Mouse (Mus musculus) liver, embryonic 11.5 days (tissue): ENCODE data around the gene Gtf2ird2. TPM values are rescaled to one million over a fixed set of nuclear protein-coding genes. Genes with fewer than 3 reads are reported as not detected.

ENCODE experiments used
- ATAC-seq: fragments of 200-750 bp; cut with Nextera tagmentation; replicated peaks from 2 replicates; pipeline ENCODE4 v1.8.0; 2017; ENCODE audit warnings: moderate number of reproducible peaks, mild to moderate bottlenecking, moderate TSS enrichment, moderate library complexity; ENCODE audit not compliant: low FRiP score
- DNase-seq: peaks from one replicate; pipeline ENCODE4 v3.0.0-alpha.2; 2017; ENCODE audit warnings: low spot score
- H3K27ac ChIP-seq: fragments of 300-500 bp; sonication (generic); 2 replicates; pipeline ENCODE4 v1.5.1; 2014; ENCODE audit warnings: mild to moderate bottlenecking, low read depth, low read length, control low read depth
- H3K27me3 ChIP-seq: fragments of 300-500 bp; sonication (generic); replicated peaks from 2 replicates; pipeline ENCODE4 v1.6.1; 2014; ENCODE audit warnings: low read length, mixed read lengths; ENCODE audit not compliant: control insufficient read depth, insufficient read depth
- H3K36me3 ChIP-seq: fragments of 300-500 bp; sonication (generic); 2 replicates; pipeline ENCODE4 v1.6.1; 2014; ENCODE audit warnings: mild to moderate bottlenecking, low read length, moderate library complexity, mixed read lengths; ENCODE audit not compliant: control insufficient read depth, insufficient read depth
- H3K4me1 ChIP-seq: fragments of 300-500 bp; sonication (generic); replicated peaks from 2 replicates; pipeline ENCODE4 v1.6.1; 2014; ENCODE audit warnings: low read length, mixed read lengths; ENCODE audit not compliant: control insufficient read depth, insufficient read depth
- H3K4me2 ChIP-seq: fragments of 300-500 bp; sonication (generic); 2 replicates; pipeline ENCODE4 v1.6.1; 2014; ENCODE audit warnings: mild to moderate bottlenecking, control low read depth, moderate library complexity
- H3K4me3 ChIP-seq: fragments of 300-500 bp; sonication (generic); 2 replicates; pipeline ENCODE4 v1.5.1; 2014; ENCODE audit warnings: low read depth, low read length, control low read depth
- H3K9ac ChIP-seq: fragments of 300-500 bp; sonication (generic); 2 replicates; pipeline ENCODE4 v1.6.1; 2014; ENCODE audit warnings: low read depth, low read length, control low read depth
- H3K9me3 ChIP-seq: fragments of 300-500 bp; sonication (generic); 2 replicates; pipeline ENCODE4 v1.6.1; 2016; ENCODE audit warnings: low read length, inconsistent platforms, mixed read lengths; ENCODE audit not compliant: control insufficient read depth
- WGBS: fragments of 180-500 bp; shearing (Covaris S2); extraction: QIAGEN DNeasy Blood & Tissue Kit; methylation state at CpG from one replicate; pipeline ENCODE4 v1.1.7; 2014; 5-methylcytosine and 5-hydroxymethylcytosine counted together
- polyA plus RNA-seq: library from polyadenylated mRNA; unstranded; fragments of >200 nt; fragmentation: Nextera tagmentation; extraction: Ambion mirVana; gene quantifications from 2 replicates; pipeline ENCODE4 v1.2.1, GENCODE M21; 2014

The Gtf2ird2 gene
- polyA plus RNA-seq, 1 experiment from 2014 or later: 5.9 TPM

GRCm38 (mm10) chr5:134232568-134232967 is 48.7 kb downstream of the Gtf2ird2 start:
- WGBS: 23% methylated on average over 7 of the region's 7 CpGs
- H3K27me3 ChIP-seq: no peaks in the 10 kb centered on the region
- peak overlapping the region; percentile 25; the same call in 1 of the 2 replicates for H3K4me2 ChIP-seq
- H3K9ac ChIP-seq: no peak overlapping the region
- H3K36me3 ChIP-seq: peaks cover 18% of the 10 kb centered on the region
- H3K27ac ChIP-seq: peak overlapping the region; percentile 11; the same call in 1 of the 2 replicates
- DNase-seq: peak; percentile 47
- H3K4me1 ChIP-seq: peaks cover 30% of the 10 kb centered on the region
- ATAC-seq: no peak
- no peaks in the 10 kb centered on the region for H3K9me3 ChIP-seq
- H3K4me3 ChIP-seq: no peak overlapping the region

GRCm38 (mm10) chr5:134233244-134233651 is 49.4 kb downstream of the Gtf2ird2 start:
- 50% methylated on average over 7 of the region's 7 CpGs for WGBS
- Histone ChIP-seq H3K27me3 (no peaks in the 10 kb centered on the region), H3K9ac (no peak overlapping the region), H3K4me2 (no peak overlapping the region), H3K27ac (peak overlapping the region; percentile 11), H3K4me3 (no peak overlapping the region), H3K36me3 (peaks cover 23% of the 10 kb centered on the region), H3K4me1 (peaks cover 30% of the 10 kb centered on the region), H3K9me3 (no peaks in the 10 kb centered on the region)
- ATAC-seq (no peak), DNase-seq (no peak)

GRCm38 (mm10) chr5:134234205-134234604 is 50.4 kb downstream of the Gtf2ird2 start:
- no peak overlapping the region for H3K4me2 ChIP-seq
- H3K4me1 ChIP-seq: peaks cover 30% of the 10 kb centered on the region
- no peak overlapping the region for H3K4me3 ChIP-seq
- no peaks in the 10 kb centered on the region for H3K9me3 ChIP-seq
- DNase-seq (no peak), ATAC-seq (no peak)
- H3K27ac ChIP-seq: 0 out of 2 replicates have a peak overlapping the region, but pooled peaks have one; percentile 41
- H3K9ac ChIP-seq: no peak overlapping the region
- H3K36me3 ChIP-seq: peaks cover 33% of the 10 kb centered on the region
- H3K27me3 ChIP-seq: no peaks in the 10 kb centered on the region
- 52% methylated on average over 2 of the region's 2 CpGs for WGBS

- peaks cover 42% of the 10 kb centered on the region for H3K36me3 ChIP-seq
Measured at GRCm38 (mm10) chr5:134235111-134235510, 51.3 kb downstream of the Gtf2ird2 start.

DNA sequence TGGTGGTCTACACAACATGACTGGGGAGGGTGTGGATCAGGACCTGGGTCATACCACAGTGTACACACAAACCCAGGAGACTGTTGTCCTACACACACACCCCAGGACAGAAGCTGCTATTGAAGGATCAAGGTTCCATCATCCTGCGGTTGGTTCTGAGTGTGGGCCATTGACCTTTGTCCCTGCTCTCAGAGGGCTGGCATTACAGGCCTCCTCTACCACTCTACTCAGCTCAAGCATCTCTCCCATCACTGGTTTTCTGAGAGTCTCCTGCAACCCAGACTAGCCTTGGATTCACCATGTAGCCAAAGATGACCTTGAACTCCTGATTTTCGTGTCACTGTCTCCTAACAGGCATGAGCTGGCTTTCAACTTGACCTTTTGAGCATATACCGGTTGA is 52.4 kb downstream of the Gtf2ird2 start:
- Histone ChIP-seq H3K9ac (no peak overlapping the region), H3K27me3 (no peaks in the 10 kb centered on the region), H3K27ac (peak overlapping the region; percentile 25; the same call in 1 of the 2 replicates), H3K4me2 (no peak overlapping the region), H3K4me1 (peaks cover 29% of the 10 kb centered on the region), H3K9me3 (no peaks in the 10 kb centered on the region), H3K36me3 (peaks cover 53% of the 10 kb centered on the region), H3K4me3 (no peak overlapping the region)
- DNase-seq (no peak), ATAC-seq (no peak)
- WGBS: 83% methylated on average over 3 of the region's 3 CpGs

More at GRCm38 (mm10) chr5:134235111-134235510, 51.3 kb downstream of the Gtf2ird2 start:
- DNase-seq (no peak), ATAC-seq (no peak)
- H3K27me3 ChIP-seq: no peaks in the 10 kb centered on the region
- H3K27ac ChIP-seq: no peak overlapping the region
- peaks cover 30% of the 10 kb centered on the region for H3K4me1 ChIP-seq
- no peak overlapping the region for H3K4me3 ChIP-seq
- no peak overlapping the region for H3K9ac ChIP-seq
- 53% methylated on average over 6 of the region's 6 CpGs for WGBS
- H3K9me3 ChIP-seq: no peaks in the 10 kb centered on the region
- H3K4me2 ChIP-seq: no peak overlapping the region

- no peak overlapping the region for H3K9ac ChIP-seq
- no peaks in the 10 kb centered on the region for H3K27me3 ChIP-seq
- H3K36me3 ChIP-seq: peaks cover 59% of the 10 kb centered on the region
- H3K9me3 ChIP-seq: no peaks in the 10 kb centered on the region
- H3K27ac ChIP-seq: 0 out of 2 replicates have a peak overlapping the region, but pooled peaks have one; percentile 9
- H3K4me3 ChIP-seq: no peak overlapping the region
- peaks cover 25% of the 10 kb centered on the region for H3K4me1 ChIP-seq
- ATAC-seq (no peak), DNase-seq (no peak)
- H3K4me2 ChIP-seq: no peak overlapping the region
- 73% methylated on average over 6 of the region's 6 CpGs for WGBS
Measured at GRCm38 (mm10) chr5:134236796-134237195, 53.0 kb downstream of the Gtf2ird2 start.

DNA sequence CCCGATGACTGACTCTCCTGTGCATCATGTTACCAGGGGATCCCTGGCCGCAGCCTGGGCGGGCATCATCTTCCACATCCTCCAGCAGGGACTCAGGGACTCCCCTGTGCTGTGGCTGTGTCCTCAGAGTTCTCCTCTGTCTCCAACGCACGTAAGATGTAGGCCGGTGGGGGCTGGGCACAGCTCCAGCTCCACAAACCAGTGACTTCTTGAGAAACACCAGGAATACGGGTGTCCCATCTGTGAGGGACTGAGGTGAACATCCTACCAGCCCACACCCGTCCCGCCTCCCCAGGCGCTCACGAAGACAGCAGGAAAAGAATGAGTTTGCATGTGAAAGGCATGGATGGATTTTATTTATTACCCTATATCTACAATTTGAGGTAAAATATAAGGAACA is 53.7 kb downstream of the Gtf2ird2 start:
- Histone ChIP-seq H3K36me3 (peaks cover 65% of the 10 kb centered on the region), H3K9me3 (no peaks in the 10 kb centered on the region), H3K4me1 (peaks cover 19% of the 10 kb centered on the region), H3K27me3 (no peaks in the 10 kb centered on the region), H3K27ac (no peak overlapping the region), H3K9ac (no peak overlapping the region), H3K4me3 (no peak overlapping the region), H3K4me2 (no peak overlapping the region)
- 95% methylated on average over 11 of the region's 11 CpGs for WGBS
- ATAC-seq (no peak), DNase-seq (no peak)

- WGBS: 87% methylated on average over 28 of the region's 28 CpGs
- peaks cover 12% of the 10 kb centered on the region for H3K4me1 ChIP-seq
- DNase-seq (no peak), ATAC-seq (0 out of 2 replicates have a peak, but pooled peaks have one; percentile 16)
- H3K4me2 ChIP-seq: no peak overlapping the region
- H3K9me3 ChIP-seq: no peaks in the 10 kb centered on the region
- no peaks in the 10 kb centered on the region for H3K27me3 ChIP-seq
- H3K27ac ChIP-seq: no peak overlapping the region
- peaks cover 69% of the 10 kb centered on the region for H3K36me3 ChIP-seq
- no peak overlapping the region for H3K4me3 ChIP-seq
- H3K9ac ChIP-seq: 0 out of 2 replicates have a peak overlapping the region, but pooled peaks have one; percentile 4
Measured at GRCm38 (mm10) chr5:134237936-134238760, 54.3 kb downstream of the Gtf2ird2 start.
